25 mouse cellular contexts compared by ENCODE assay signal in genomic region chr10:41536714-41537113, GRCm38 (mm10). TPM values are rescaled to one million over a fixed set of nuclear protein-coding genes. Genes with fewer than 3 reads are reported as not detected.
"Had no signal": no experiment of that assay in that cellular context is flagged by ENCODE, and none has a peak within 500 bp of the region (broad histone marks: within the 10 kb centered on the region; RNA-seq: fewer than 3 reads in every experiment).

No protein-coding gene starts in this region.

- H3K4me3 ChIP-seq: heart, embryonic 13.5 days; heart, embryonic 15.5 days; hindbrain, embryonic 13.5 days; hindbrain, embryonic 15.5 days; intestine, embryonic 15.5 days; limb, embryonic 10.5 days; limb, embryonic 12.5 days; liver, embryonic 13.5 days; liver, embryonic 15.5 days had no signal

- ATAC-seq: hindbrain, postnatal 0 days; intestine, embryonic 15.5 days; intestine, postnatal 0 days had no signal

- H3K4me1 ChIP-seq: heart, embryonic 13.5 days; heart, embryonic 15.5 days; hindbrain, embryonic 13.5 days; hindbrain, embryonic 15.5 days; intestine, embryonic 15.5 days; limb, embryonic 10.5 days; limb, embryonic 12.5 days; liver, embryonic 13.5 days; liver, embryonic 15.5 days had no signal

- H3K27me3 ChIP-seq: heart, embryonic 13.5 days; heart, embryonic 15.5 days; hindbrain, embryonic 13.5 days; hindbrain, embryonic 15.5 days; intestine, embryonic 15.5 days; limb, embryonic 12.5 days; liver, embryonic 13.5 days; liver, embryonic 15.5 days had no signal

- DNase-seq: gastrocnemius, postnatal 14 days; gastrocnemius, postnatal 36 days; heart, adult 18-20 months; heart, postnatal 36 days; kidney, adult 18-20 months; kidney, adult 8-10 months; kidney, postnatal 10 days; kidney, postnatal 25 days; kidney, postnatal 4 days; layer of hippocampus, adult 9-11 months; layer of hippocampus, postnatal 36 days; liver; liver, embryonic 13.5 days had no signal

- H3K27ac ChIP-seq: heart, embryonic 13.5 days; heart, embryonic 15.5 days; hindbrain, embryonic 13.5 days; hindbrain, embryonic 15.5 days; hindbrain, postnatal 0 days; intestine, embryonic 15.5 days; limb, embryonic 10.5 days; limb, embryonic 12.5 days; liver, embryonic 13.5 days; liver, embryonic 15.5 days had no signal

- H3K9me3 ChIP-seq: heart, embryonic 13.5 days; heart, embryonic 15.5 days; hindbrain, embryonic 13.5 days; hindbrain, embryonic 15.5 days; intestine, embryonic 15.5 days; limb, embryonic 10.5 days; limb, embryonic 12.5 days; liver, embryonic 13.5 days; liver, embryonic 15.5 days had no signal

RNA-seq across cellular contexts. Expression of gene Ppil6, which starts 46.5 kb away (rescaled TPM):
- total RNA-seq: gastrocnemius, adult 18-20 months; gastrocnemius, adult 8-10 months; gastrocnemius, postnatal 14 days; gastrocnemius, postnatal 36 days had no signal
- polyA plus RNA-seq: liver, embryonic 13.5 days had no signal
